Mouse (Mus musculus) MEL (cell line): Measurements from ENCODE around the gene Edar. TPM values are rescaled to one million over a fixed set of nuclear protein-coding genes. Genes with fewer than 3 reads are reported as not detected.

Source experiments
- DNase-seq: peaks from one replicate; pipeline ENCODE4 v3.0.0; 2011; ENCODE audit warnings: low read depth, low spot score
- H3K27ac ChIP-seq: 2 replicates; pipeline ENCODE4 v1.5.1; 2012; ENCODE audit warnings: low read depth, mild to moderate bottlenecking, control low read depth, low read length, moderate library complexity; ENCODE audit not compliant: control insufficient read depth
- H3K27me3 ChIP-seq, 2 experiments: fragments of 150-350 bp in 1 of 2; sonication (generic) in 1 of 2; 2 replicates each; pipeline ENCODE4 v1.6.1; 2012; ENCODE audit warnings: low read length in 2 of 2, mild to moderate bottlenecking in 2 of 2, improper control_type of control experiment in 1 of 2, moderate library complexity in 1 of 2; ENCODE audit not compliant: insufficient read depth in 2 of 2, control insufficient read depth in 1 of 2
- H3K36me3 ChIP-seq, 2 experiments: 2 replicates each; pipeline ENCODE4 v1.6.1; 2012 to 2014; ENCODE audit warnings: low read length in 2 of 2, improper control_type of control experiment in 1 of 2, inconsistent platforms in 1 of 2, mild to moderate bottlenecking in 1 of 2; ENCODE audit not compliant: insufficient read depth in 2 of 2, control insufficient read depth in 1 of 2
- H3K4me1 ChIP-seq, 2 experiments: fragments of 150-350 bp in 1 of 2; sonication (generic) in 1 of 2; 2 replicates each; pipeline ENCODE4 v1.6.1; 2012; ENCODE audit warnings: low read length in 2 of 2, improper control_type of control experiment in 1 of 2, mild to moderate bottlenecking in 1 of 2; ENCODE audit not compliant: insufficient read depth in 2 of 2, control insufficient read depth in 1 of 2
- H3K4me3 ChIP-seq, 2 experiments: fragments of 150-350 bp in 1 of 2; sonication (generic) in 1 of 2; 2 replicates each; pipeline ENCODE4 v1.5.1; 2012; ENCODE audit warnings: low read depth in 2 of 2, low read length in 2 of 2, mild to moderate bottlenecking in 2 of 2, moderate library complexity in 2 of 2, control low read depth in 1 of 2, improper control_type of control experiment in 1 of 2; ENCODE audit not compliant: control insufficient read depth in 1 of 2, insufficient read depth in 1 of 2
- H3K79me2 ChIP-seq: 2 replicates; pipeline ENCODE4 v1.6.1; 2012; ENCODE audit warnings: mild to moderate bottlenecking, low read length, moderate library complexity; ENCODE audit not compliant: control insufficient read depth, poor library complexity, insufficient read depth
- H3K9ac ChIP-seq: 2 replicates; pipeline ENCODE4 v1.6.1; 2012; ENCODE audit warnings: low read depth, mild to moderate bottlenecking, control low read depth, low read length, moderate library complexity; ENCODE audit not compliant: control insufficient read depth, poor library complexity, severe bottlenecking
- H3K9me3 ChIP-seq: fragments of 150-350 bp; sonication (generic); replicated peaks from 2 replicates; pipeline ENCODE4 v1.6.1; 2012; ENCODE audit warnings: mild to moderate bottlenecking, low read length, improper control_type of control experiment, moderate library complexity; ENCODE audit not compliant: insufficient read depth
- BHLHE40 ChIP-seq: IDR thresholded peaks from 2 replicates; pipeline ENCODE4 v1.6.1; 2012; ENCODE audit warnings: low read depth, mild to moderate bottlenecking, inconsistent platforms, low read length, improper control_type of control experiment, borderline replicate concordance
- CHD1 ChIP-seq: IDR thresholded peaks from 2 replicates; pipeline ENCODE4 v1.6.1; 2012; ENCODE audit warnings: low read depth, mild to moderate bottlenecking, inconsistent platforms, low read length, improper control_type of control experiment
- CHD2 ChIP-seq: IDR thresholded peaks from 2 replicates; pipeline ENCODE4 v1.6.1; 2011; ENCODE audit warnings: low read length, improper control_type of control experiment
- CTCF ChIP-seq, 3 experiments: IDR thresholded peaks in 2 of 3; conservative IDR thresholded peaks in 1 of 3; 2 replicates each; pipeline ENCODE4 v1.5.1; 2011 to 2012; ENCODE audit warnings: low read length in 3 of 3, low read depth in 2 of 3, mild to moderate bottlenecking in 2 of 3, improper control_type of control experiment in 1 of 3, inconsistent platforms in 1 of 3, mixed read lengths in 1 of 3, moderate library complexity in 1 of 3; ENCODE audit not compliant: control insufficient read depth in 1 of 3, insufficient read depth in 1 of 3, poor library complexity in 1 of 3, severe bottlenecking in 1 of 3
- ELF1 ChIP-seq: IDR thresholded peaks from 2 replicates; pipeline ENCODE4 v1.6.1; 2014; ENCODE audit warnings: low read depth, mild to moderate bottlenecking, inconsistent platforms, low read length, improper control_type of control experiment, moderate library complexity
- EP300 ChIP-seq, 2 experiments: IDR thresholded peaks; 2 replicates each; pipeline ENCODE4 v1.6.1; 2011; ENCODE audit warnings: improper control_type of control experiment in 2 of 2, low read length in 2 of 2, low read depth in 1 of 2, mild to moderate bottlenecking in 1 of 2
- GABPA ChIP-seq: IDR thresholded peaks from 2 replicates; pipeline ENCODE4 v1.6.1; 2012; ENCODE audit warnings: low read depth, mild to moderate bottlenecking, inconsistent platforms, low read length, improper control_type of control experiment, moderate library complexity
- GATA1 ChIP-seq: IDR thresholded peaks from 2 replicates; pipeline ENCODE4 v1.6.1; 2011; ENCODE audit warnings: low read depth, low read length, improper control_type of control experiment
- HCFC1 ChIP-seq: IDR thresholded peaks from 2 replicates; pipeline ENCODE4 v1.6.1; 2012; ENCODE audit warnings: low read depth, mild to moderate bottlenecking, inconsistent platforms, low read length, improper control_type of control experiment, moderate library complexity
- JUND ChIP-seq: IDR thresholded peaks from 2 replicates; pipeline ENCODE4 v1.6.1; 2011; ENCODE audit warnings: low read depth, mild to moderate bottlenecking, improper control_type of control experiment, low read length
- MAFK ChIP-seq: IDR thresholded peaks from 2 replicates; pipeline ENCODE4 v1.6.1; 2011; ENCODE audit warnings: low read depth, mild to moderate bottlenecking, low read length, improper control_type of control experiment, borderline replicate concordance
- MAX ChIP-seq: IDR thresholded peaks from 2 replicates; pipeline ENCODE4 v1.6.1; 2011; ENCODE audit warnings: low read length, improper control_type of control experiment
- MAZ ChIP-seq: IDR thresholded peaks from 2 replicates; pipeline ENCODE4 v1.6.1; 2012; ENCODE audit warnings: low read depth, mild to moderate bottlenecking, inconsistent platforms, low read length, improper control_type of control experiment
- MEF2A ChIP-seq: IDR thresholded peaks from 2 replicates; pipeline ENCODE4 v1.6.1; 2014; ENCODE audit warnings: low read depth, mild to moderate bottlenecking, inconsistent platforms, low read length, improper control_type of control experiment; ENCODE audit not compliant: poor library complexity, insufficient replicate concordance, severe bottlenecking; ENCODE audit errors: extremely low read depth
- MXI1 ChIP-seq: IDR thresholded peaks from 2 replicates; pipeline ENCODE4 v1.6.1; 2011; ENCODE audit warnings: mild to moderate bottlenecking, low read depth, low read length, improper control_type of control experiment
- MYB ChIP-seq: IDR thresholded peaks from 2 replicates; pipeline ENCODE4 v1.6.1; 2011; ENCODE audit warnings: mild to moderate bottlenecking, low read depth, low read length, improper control_type of control experiment
- MYC ChIP-seq: IDR thresholded peaks from 2 replicates; pipeline ENCODE4 v1.6.1; 2011; ENCODE audit warnings: low read depth, mild to moderate bottlenecking, low read length, improper control_type of control experiment, moderate library complexity
- NELFE ChIP-seq: IDR thresholded peaks from 2 replicates; pipeline ENCODE4 v1.6.1; 2011; ENCODE audit warnings: low read depth, low read length, improper control_type of control experiment
- NRF1 ChIP-seq: IDR thresholded peaks from 2 replicates; pipeline ENCODE4 v1.6.1; 2014; ENCODE audit warnings: low read depth, mild to moderate bottlenecking, inconsistent platforms, low read length, improper control_type of control experiment, moderate library complexity; ENCODE audit not compliant: poor library complexity, insufficient read depth, severe bottlenecking
- RAD21 ChIP-seq: IDR thresholded peaks from 2 replicates; pipeline ENCODE4 v1.6.1; 2011; ENCODE audit warnings: mild to moderate bottlenecking, low read depth, low read length, improper control_type of control experiment
- RCOR1 ChIP-seq: IDR thresholded peaks from 2 replicates; pipeline ENCODE4 v1.6.1; 2012; ENCODE audit warnings: low read depth, mild to moderate bottlenecking, inconsistent platforms, low read length, improper control_type of control experiment
- SIN3A ChIP-seq: IDR thresholded peaks from 2 replicates; pipeline ENCODE4 v1.6.1; 2012; ENCODE audit warnings: low read length, improper control_type of control experiment, inconsistent platforms
- SMC3 ChIP-seq: IDR thresholded peaks from 2 replicates; pipeline ENCODE4 v1.6.1; 2011; ENCODE audit warnings: low read depth, low read length, improper control_type of control experiment
- TAL1 ChIP-seq: IDR thresholded peaks from 2 replicates; pipeline ENCODE4 v1.6.1; 2012; ENCODE audit warnings: mild to moderate bottlenecking, inconsistent platforms, low read length, moderate library complexity, mixed read lengths
- TBP ChIP-seq: IDR thresholded peaks from 2 replicates; pipeline ENCODE4 v1.8.0; 2011; ENCODE audit warnings: low read depth, low read length, improper control_type of control experiment
- TCF12 ChIP-seq: IDR thresholded peaks from 2 replicates; pipeline ENCODE4 v1.6.1; 2014; ENCODE audit warnings: low read depth, mild to moderate bottlenecking, inconsistent platforms, low read length, improper control_type of control experiment, moderate library complexity
- UBTF ChIP-seq: IDR thresholded peaks from 2 replicates; pipeline ENCODE4 v1.6.1; 2012; ENCODE audit warnings: low read depth, mild to moderate bottlenecking, inconsistent platforms, low read length, improper control_type of control experiment, moderate library complexity, borderline replicate concordance; ENCODE audit not compliant: insufficient read depth
- USF1 ChIP-seq: IDR thresholded peaks from 2 replicates; pipeline ENCODE4 v1.6.1; 2014; ENCODE audit warnings: low read depth, mild to moderate bottlenecking, inconsistent platforms, low read length, improper control_type of control experiment, moderate library complexity
- USF2 ChIP-seq, 2 experiments: IDR thresholded peaks; 2 replicates each; pipeline ENCODE4 v1.6.1; 2011 to 2012; ENCODE audit warnings: improper control_type of control experiment in 2 of 2, low read length in 2 of 2, borderline replicate concordance in 1 of 2, inconsistent platforms in 1 of 2, low read depth in 1 of 2, mild to moderate bottlenecking in 1 of 2; ENCODE audit not compliant: insufficient read depth in 1 of 2
- ZC3H11A ChIP-seq: IDR thresholded peaks from 2 replicates; pipeline ENCODE4 v1.6.1; 2012; ENCODE audit warnings: low read depth, mild to moderate bottlenecking, inconsistent platforms, low read length, improper control_type of control experiment
- ZMIZ1 ChIP-seq: IDR thresholded peaks from 2 replicates; pipeline ENCODE4 v1.6.1; 2012; ENCODE audit warnings: low read depth, mild to moderate bottlenecking, inconsistent platforms, low read length, improper control_type of control experiment, moderate library complexity
- ZNF384 ChIP-seq: IDR thresholded peaks from 2 replicates; pipeline ENCODE4 v1.6.1; 2012; ENCODE audit warnings: low read depth, mild to moderate bottlenecking, inconsistent platforms, low read length, improper control_type of control experiment
- polyA plus RNA-seq, 2 experiments: library from polyadenylated mRNA; stranded (reverse) in 1 of 2; unstranded in 1 of 2; fragments of >175 nt in 1 of 2; fragments of >200 nt in 1 of 2; gene quantifications; 2 replicates each; pipeline versions ENCODE4 v1.2.1 to v1.2.4; 2012; ENCODE audit warnings: low replicate concordance in 2 of 2, low read depth in 1 of 2; ENCODE audit not compliant: insufficient read length in 2 of 2, insufficient read depth in 1 of 2, missing spikeins in 1 of 2
- total RNA-seq: library from RNA; depleted of rRNA; stranded (reverse); fragments of 300-350 nt; gene quantifications from 2 replicates; pipeline ENCODE4 v1.2.3, GENCODE M21; 2012

Gene Edar
- total and polyA plus RNA-seq, 3 experiments: not detected

GRCm38 (mm10) chr10:58559901-58560300 is 115.6 kb downstream of the Edar start:
- peak overlapping the region; percentile 52 for H3K9ac ChIP-seq
- H3K79me2 ChIP-seq: no peaks in the 10 kb centered on the region
- peak; percentile 87 for DNase-seq
- H3K9me3 ChIP-seq: no peaks in the 10 kb centered on the region
- TF ChIP-seq NELFE: no peak
- peak; percentile 71 for TF ChIP-seq SMC3
- no peak for TF ChIP-seq TCF12
- no peak for TF ChIP-seq MAZ
- peak; percentile 51 to 89 (median 81) for TF ChIP-seq CTCF (IDR thresholded peaks at IDR 0.05 in 2 of 3, conservative IDR thresholded peaks at IDR 0.05 in 1 of 3; ENCODE audit: control insufficient read depth in 1 of 3, insufficient read depth in 1 of 3, low read depth in 2 of 3, low read length in 3 of 3, poor library complexity in 1 of 3, severe bottlenecking in 1 of 3)
- TF ChIP-seq ZNF384: 0 out of 2 replicates have a peak, but pooled peaks have one; percentile 25
- no peak for TF ChIP-seq MAFK
- TF ChIP-seq ZC3H11A: peak; percentile 62
- no peak for TF ChIP-seq MAX
- TF ChIP-seq JUND: no peak
- TF ChIP-seq HCFC1: no peak
- no peak for TF ChIP-seq TBP
- TF ChIP-seq CHD1: no peak
- peak; percentile 78 for TF ChIP-seq RAD21
- no peak for TF ChIP-seq MEF2A
- TF ChIP-seq UBTF: no peak
- no peak for TF ChIP-seq USF1
- no peak for TF ChIP-seq RCOR1
- H3K36me3 ChIP-seq: no peaks in the 10 kb centered on the region
- no peaks in the 10 kb centered on the region for H3K27me3 ChIP-seq
- H3K4me1 ChIP-seq: no peaks in the 10 kb centered on the region
- no peak overlapping the region for H3K27ac ChIP-seq
- H3K4me3 ChIP-seq: no peak overlapping the region

DNA sequence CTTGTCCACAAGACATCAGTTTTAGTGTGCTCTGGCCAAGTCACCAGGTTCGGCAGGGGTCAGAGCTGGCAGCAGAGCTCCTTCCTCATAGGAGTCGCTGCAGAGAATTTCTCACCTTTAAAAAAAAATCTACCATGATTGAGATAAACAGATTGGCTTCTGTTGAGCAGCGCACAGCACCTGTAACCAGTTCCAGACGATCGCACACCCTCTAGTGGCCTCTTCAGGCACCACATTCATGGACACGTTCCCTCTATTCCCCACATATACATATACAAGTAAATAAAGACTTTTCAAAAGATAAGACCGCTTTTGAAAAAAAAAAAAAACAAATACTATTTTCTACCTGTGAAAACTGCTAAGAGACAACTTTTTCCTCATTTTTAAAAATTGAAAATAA is 116.4 kb downstream of the Edar start:
- Histone ChIP-seq H3K4me3 (peak overlapping the region in 1 of 2 experiments; percentile 12; a peak in 1 of 4 replicates), H3K36me3 (no peaks in the 10 kb centered on the region), H3K27ac (no peak overlapping the region), H3K27me3 (no peaks in the 10 kb centered on the region), H3K9me3 (no peaks in the 10 kb centered on the region), H3K9ac (no peak overlapping the region), H3K4me1 (no peaks in the 10 kb centered on the region), H3K79me2 (no peaks in the 10 kb centered on the region)
- peak; percentile 79 for DNase-seq
- no peak for TF ChIP-seq NRF1
- TF ChIP-seq MAFK: no peak
- TF ChIP-seq BHLHE40: no peak
- no peak for TF ChIP-seq MXI1
- TF ChIP-seq UBTF: no peak
- TF ChIP-seq GABPA: no peak
- TF ChIP-seq ELF1: no peak
- TF ChIP-seq ZNF384: peak; percentile 81
- TF ChIP-seq CHD1: no peak
- TF ChIP-seq JUND: no peak
- TF ChIP-seq ZC3H11A: peak; percentile 65
- TF ChIP-seq ZMIZ1: no peak
- TF ChIP-seq GATA1: peak; percentile 23; the same call in 1 of the 2 replicates
- TF ChIP-seq USF1: no peak
- TF ChIP-seq USF2 (IDR thresholded peaks at IDR 0.05; ENCODE audit: borderline replicate concordance in 1 of 2, insufficient read depth in 1 of 2, low read depth in 1 of 2, low read length in 2 of 2): no peak
- TF ChIP-seq SIN3A: no peak
- no peak for TF ChIP-seq TAL1
- no peak for TF ChIP-seq CHD2
- TF ChIP-seq MYC: 0 out of 2 replicates have a peak, but pooled peaks have one; percentile 23
- TF ChIP-seq MYB: no peak
- no peak for TF ChIP-seq EP300 (IDR thresholded peaks at IDR 0.05; ENCODE audit: low read depth in 1 of 2, low read length in 2 of 2)
